33 mouse cellular contexts compared by ENCODE assay signal in the genomic region with DNA sequence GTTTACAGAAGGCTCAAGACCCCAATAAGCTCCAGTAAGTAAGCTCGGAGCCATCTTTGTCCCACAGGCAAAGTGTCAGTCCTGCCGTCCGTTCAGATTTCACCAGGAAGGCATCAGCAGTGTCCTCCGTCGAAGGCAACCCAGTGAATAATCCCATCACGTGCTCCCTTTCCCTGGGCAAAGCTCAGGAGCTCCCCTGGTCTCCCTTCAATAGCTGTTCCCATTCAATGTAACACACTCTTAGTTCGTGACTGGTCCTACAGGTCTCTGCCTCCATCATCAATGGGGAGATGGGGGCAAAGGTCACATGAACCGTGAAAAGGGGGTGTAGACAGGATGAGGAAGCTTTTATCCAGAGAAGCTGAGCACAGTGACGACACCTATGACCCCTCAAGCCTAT.
"Had no signal": no experiment of that assay in that cellular context is flagged by ENCODE, and none has a peak within 500 bp of the region (broad histone marks: within the 10 kb centered on the region; RNA-seq: fewer than 3 reads in every experiment).

No protein-coding gene starts in this region.

- DNase-seq: heart, postnatal 14 days; heart, postnatal 36 days; kidney, adult 11 months; kidney, adult 18-20 months; kidney, adult 2 months; kidney, adult 8-10 months; kidney, adult 9 months; kidney, postnatal 10 days; kidney, postnatal 14 days; kidney, postnatal 25 days; kidney, postnatal 36 days; kidney, postnatal 4 days; layer of hippocampus, adult 9-11 months; layer of hippocampus, postnatal 36 days had no signal

- H3K9ac ChIP-seq: heart, embryonic 13.5 days; heart, embryonic 15.5 days; hindbrain, embryonic 12.5 days; hindbrain, embryonic 13.5 days; hindbrain, embryonic 14.5 days; hindbrain, embryonic 15.5 days; intestine, embryonic 15.5 days; kidney, embryonic 15.5 days had no signal

- H3K4me3 ChIP-seq: heart, embryonic 10.5 days; heart, embryonic 13.5 days; heart, embryonic 15.5 days; hindbrain, embryonic 10.5 days; hindbrain, embryonic 12.5 days; hindbrain, embryonic 13.5 days; hindbrain, embryonic 15.5 days; intestine, embryonic 15.5 days; kidney, embryonic 15.5 days; layer of hippocampus, adult 2 months; left cerebral cortex, adult 2 months had no signal

- H3K36me3 ChIP-seq: heart, embryonic 10.5 days; hindbrain, embryonic 10.5 days; hindbrain, embryonic 12.5 days; hindbrain, embryonic 13.5 days; hindbrain, embryonic 15.5 days; intestine, embryonic 15.5 days; kidney, embryonic 15.5 days had no signal

- H3K9me3 ChIP-seq: heart, embryonic 10.5 days; heart, embryonic 13.5 days; heart, embryonic 15.5 days; hindbrain, embryonic 10.5 days; hindbrain, embryonic 12.5 days; hindbrain, embryonic 13.5 days; hindbrain, embryonic 15.5 days; intestine, embryonic 15.5 days; kidney, embryonic 15.5 days had no signal

- H3K27ac ChIP-seq: heart, embryonic 10.5 days; heart, embryonic 13.5 days; heart, embryonic 15.5 days; hindbrain, embryonic 10.5 days; hindbrain, embryonic 12.5 days; hindbrain, embryonic 13.5 days; hindbrain, embryonic 14.5 days; hindbrain, embryonic 15.5 days; hindbrain, postnatal 0 days; intestine, embryonic 15.5 days; kidney, embryonic 15.5 days; kidney, postnatal 0 days; layer of hippocampus, adult 2 months; left cerebral cortex, adult 2 months had no signal

- ATAC-seq: hindbrain, embryonic 16.5 days; hindbrain, postnatal 0 days; inflammation-experienced regulatory T-cells, adult 6 months; intestine, embryonic 15.5 days; intestine, embryonic 16.5 days; intestine, postnatal 0 days had no signal

- H3K27me3 ChIP-seq: heart, embryonic 13.5 days; heart, embryonic 15.5 days; hindbrain, embryonic 12.5 days; hindbrain, embryonic 13.5 days; hindbrain, embryonic 15.5 days; intestine, embryonic 15.5 days; kidney, embryonic 15.5 days had no signal

- H3K4me1 ChIP-seq: heart, embryonic 10.5 days; heart, embryonic 13.5 days; heart, embryonic 15.5 days; hindbrain, embryonic 12.5 days; hindbrain, embryonic 13.5 days; hindbrain, embryonic 15.5 days; intestine, embryonic 15.5 days; kidney, embryonic 15.5 days had no signal

- H3K4me2 ChIP-seq: heart, embryonic 11.5 days; heart, embryonic 13.5 days; heart, embryonic 15.5 days; hindbrain, embryonic 12.5 days; hindbrain, embryonic 13.5 days; hindbrain, embryonic 14.5 days; hindbrain, embryonic 15.5 days; intestine, embryonic 15.5 days; kidney, embryonic 15.5 days had no signal
